28 mouse cellular contexts compared by ENCODE assay signal in genomic region chr5:41775273-41775672, GRCm38 (mm10). TPM values are rescaled to one million over a fixed set of nuclear protein-coding genes. Genes with fewer than 3 reads are reported as not detected.
"Had no signal": no experiment of that assay in that cellular context is flagged by ENCODE, and none has a peak within 500 bp of the region (broad histone marks: within the 10 kb centered on the region; RNA-seq: fewer than 3 reads in every experiment).

No protein-coding gene starts in this region.

- DNase-seq: kidney, adult 18-20 months; kidney, adult 9 months; layer of hippocampus, adult 9-11 months; liver; lung, adult 18-20 months; lung, postnatal 10 days; lung, postnatal 36 days; midbrain, embryonic 14.5 days; right cerebral cortex, adult 18-20 months; right cerebral cortex, postnatal 14 days; right cerebral cortex, postnatal 4 days; thymus, adult 2 months; thymus, postnatal 14 days; thymus, postnatal 4 days had no signal

- H3K4me2 ChIP-seq: limb, embryonic 13.5 days; liver, embryonic 12.5 days; liver, embryonic 15.5 days; lung, embryonic 15.5 days; midbrain, embryonic 11.5 days; neural tube, embryonic 12.5 days; neural tube, embryonic 15.5 days had no signal

- H3K27me3 ChIP-seq: neural tube, embryonic 15.5 days had no signal

- H3K4me1 ChIP-seq: limb, embryonic 13.5 days; liver, embryonic 12.5 days; liver, embryonic 15.5 days; lung, embryonic 15.5 days; neural tube, embryonic 12.5 days; neural tube, embryonic 15.5 days had no signal

- ATAC-seq: liver, embryonic 12.5 days had no signal

- H3K9me3 ChIP-seq: limb, embryonic 10.5 days; limb, embryonic 13.5 days; liver, embryonic 12.5 days; liver, embryonic 15.5 days; lung, embryonic 15.5 days; neural tube, embryonic 12.5 days; neural tube, embryonic 15.5 days had no signal

- H3K4me3 ChIP-seq: layer of hippocampus, adult 2 months; limb, embryonic 10.5 days; limb, embryonic 13.5 days; liver, embryonic 12.5 days; liver, embryonic 15.5 days; lung, embryonic 15.5 days; neural tube, embryonic 12.5 days; neural tube, embryonic 15.5 days had no signal

- H3K9ac ChIP-seq: limb, embryonic 13.5 days; liver, embryonic 12.5 days; liver, embryonic 15.5 days; lung, embryonic 15.5 days; neural tube, embryonic 12.5 days; neural tube, embryonic 15.5 days had no signal

- H3K36me3 ChIP-seq: limb, embryonic 10.5 days; limb, embryonic 13.5 days; liver, embryonic 12.5 days; liver, embryonic 15.5 days; lung, embryonic 15.5 days; neural tube, embryonic 12.5 days; neural tube, embryonic 15.5 days had no signal

- H3K27ac ChIP-seq: layer of hippocampus, adult 2 months; limb, embryonic 10.5 days; limb, embryonic 13.5 days; liver, embryonic 12.5 days; liver, embryonic 15.5 days; lung, embryonic 15.5 days; neural tube, embryonic 12.5 days; neural tube, embryonic 15.5 days; stomach, postnatal 0 days had no signal

RNA-seq across cellular contexts. Expression of gene Nkx3-2, which starts 11.0 kb away (rescaled TPM):
- total RNA-seq: layer of hippocampus, adult 2 months; layer of hippocampus, postnatal 25 days; left cerebral cortex, adult 18-20 months; left cerebral cortex, postnatal 25 days; midbrain, postnatal 0 days had no signal
- polyA plus RNA-seq: liver, embryonic 15.5 days; lung, embryonic 15.5 days; midbrain, embryonic 14.5 days; midbrain, postnatal 0 days; thymus, adult 2 months had no signal
